Mouse (Mus musculus) limb, embryonic 15.5 days (tissue): ENCODE results near the gene Slc7a11. TPM values are rescaled to one million over a fixed set of nuclear protein-coding genes. Genes with fewer than 3 reads are reported as not detected.

Experiments used
- ATAC-seq: fragments of 200-750 bp; cut with Nextera tagmentation; 2 replicates; pipeline ENCODE4 v1.8.0; 2017; ENCODE audit warnings: low read depth, moderate TSS enrichment; ENCODE audit not compliant: insufficient number of reproducible peaks, low FRiP score, low TSS enrichment
- H3K27ac ChIP-seq: fragments of 300-500 bp; sonication (generic); 2 replicates; pipeline ENCODE4 v1.5.1; 2015; ENCODE audit warnings: moderate library complexity, mild to moderate bottlenecking, inconsistent platforms
- H3K27me3 ChIP-seq: fragments of 300-500 bp; sonication (generic); 2 replicates; pipeline ENCODE4 v1.6.1; 2015; ENCODE audit warnings: inconsistent platforms
- H3K36me3 ChIP-seq: fragments of 300-500 bp; sonication (generic); 2 replicates; pipeline ENCODE4 v1.6.1; 2015; ENCODE audit warnings: inconsistent platforms
- H3K4me1 ChIP-seq: fragments of 300-500 bp; sonication (generic); 2 replicates; pipeline ENCODE4 v1.6.1; 2015; ENCODE audit warnings: inconsistent platforms
- H3K4me2 ChIP-seq: fragments of 300-500 bp; sonication (generic); 2 replicates; pipeline ENCODE4 v1.6.1; 2015; ENCODE audit warnings: mild to moderate bottlenecking, inconsistent platforms
- H3K4me3 ChIP-seq: fragments of 300-500 bp; sonication (generic); 2 replicates; pipeline ENCODE4 v1.5.1; 2015; ENCODE audit warnings: mild to moderate bottlenecking, inconsistent platforms
- H3K9ac ChIP-seq: fragments of 300-500 bp; sonication (generic); 2 replicates; pipeline ENCODE4 v1.6.1; 2015; ENCODE audit warnings: inconsistent platforms
- H3K9me3 ChIP-seq: fragments of 300-500 bp; sonication (generic); 2 replicates; pipeline ENCODE4 v1.6.1; 2016; ENCODE audit warnings: inconsistent platforms
- WGBS: fragments of 180-500 bp; shearing (Covaris S2); methylation state at CpG from one replicate; pipeline ENCODE4 v1.1.7; 2015; 5-methylcytosine and 5-hydroxymethylcytosine counted together
- polyA plus RNA-seq: library from polyadenylated mRNA; unstranded; fragments of >200 nt; fragmentation: Nextera tagmentation; extraction: Ambion mirVana; gene quantifications from 2 replicates; pipeline ENCODE4 v1.2.1, GENCODE M21; 2015

Gene Slc7a11
- polyA plus RNA-seq, 1 experiment from 2014 or later: 7.0 TPM

DNA sequence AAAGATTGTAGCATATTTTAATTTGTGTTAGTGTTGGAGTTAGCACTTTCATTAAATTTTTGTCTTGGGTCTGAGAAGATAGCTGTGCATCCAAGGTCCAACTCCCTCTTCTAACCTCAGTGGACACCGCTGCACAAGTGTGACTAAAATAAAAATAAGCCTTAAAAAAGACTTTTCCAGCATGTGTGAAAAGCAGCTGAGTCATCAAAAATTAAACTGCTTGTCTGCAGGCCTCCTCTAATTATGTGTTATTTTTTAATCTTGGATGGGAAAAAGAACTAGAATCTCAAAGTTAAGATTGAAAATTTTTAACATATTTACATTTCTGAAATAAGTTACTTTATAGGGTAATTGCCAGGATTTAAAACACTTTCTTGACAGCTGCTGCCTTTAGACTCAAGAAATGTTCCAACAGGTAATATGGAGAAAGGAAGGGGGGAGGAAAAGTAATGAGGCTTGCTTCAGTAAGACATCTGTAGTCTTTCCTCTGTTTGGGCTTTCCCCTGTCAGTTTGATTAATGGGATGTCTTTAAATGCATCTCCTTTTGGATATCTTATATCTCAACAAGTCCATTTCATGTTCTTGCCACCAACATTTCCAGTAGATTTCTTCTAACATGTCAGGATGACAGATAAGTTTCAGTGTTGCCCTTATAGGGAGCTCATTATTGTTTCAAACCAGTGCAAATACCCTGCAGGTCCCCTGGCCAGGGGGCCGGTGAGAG, 218.9 kb downstream of the Slc7a11 start:
- WGBS: 52% methylated on average over 2 of the region's 2 CpGs
- Histone ChIP-seq H3K4me1 (no peaks in the 10 kb centered on the region), H3K27me3 (no peaks in the 10 kb centered on the region), H3K36me3 (no peaks in the 10 kb centered on the region), H3K4me3 (no peak overlapping the region), H3K9me3 (no peaks in the 10 kb centered on the region), H3K4me2 (no peak overlapping the region), H3K27ac (no peak overlapping the region), H3K9ac (no peak overlapping the region)
- ATAC-seq: no peak

DNA sequence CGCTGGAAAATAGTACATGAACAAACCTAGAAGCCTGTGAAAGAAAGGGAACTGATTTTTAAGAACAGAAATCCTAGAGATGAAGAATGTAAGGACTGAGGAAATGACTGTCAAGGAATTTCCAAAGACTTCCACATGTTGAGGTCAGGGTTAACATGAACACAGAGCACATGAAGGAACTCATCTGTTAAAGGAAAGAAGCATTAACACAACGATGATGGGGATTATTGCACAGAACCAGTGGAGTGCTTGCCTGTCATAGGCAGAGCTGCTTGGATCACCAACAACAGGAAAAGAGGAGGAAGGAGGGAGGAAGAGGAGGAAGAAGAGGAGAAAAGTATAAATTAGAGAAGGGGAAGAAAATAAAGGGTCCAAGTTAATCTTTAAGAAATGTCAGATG, 223.0 kb downstream of the Slc7a11 start:
- WGBS: 60% methylated on average over 2 of the region's 2 CpGs
- Histone ChIP-seq H3K4me3 (no peak overlapping the region), H3K36me3 (no peaks in the 10 kb centered on the region), H3K4me2 (no peak overlapping the region), H3K27ac (no peak overlapping the region), H3K27me3 (no peaks in the 10 kb centered on the region), H3K9me3 (no peaks in the 10 kb centered on the region), H3K9ac (no peak overlapping the region), H3K4me1 (no peaks in the 10 kb centered on the region)
- ATAC-seq: no peak

DNA sequence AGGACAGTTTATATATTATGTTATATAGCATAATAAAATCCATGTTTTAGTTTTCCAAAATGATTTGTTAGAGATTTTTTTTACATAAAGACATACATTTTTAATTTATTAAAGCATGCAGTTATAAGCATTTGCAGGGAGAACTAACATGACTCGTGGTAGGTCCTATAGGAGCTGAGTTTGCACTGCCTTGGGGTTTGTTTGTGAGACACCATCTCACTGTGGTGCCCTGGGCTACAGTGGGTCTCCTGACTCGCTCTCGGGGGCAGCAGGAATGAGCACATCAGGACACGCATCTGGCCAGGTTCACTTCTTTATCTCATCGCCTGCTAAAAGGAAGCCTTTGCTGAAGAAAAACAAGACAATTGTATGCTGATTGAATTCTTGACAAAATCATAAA, 257.0 kb downstream of the Slc7a11 start:
- H3K9me3 ChIP-seq: no peaks in the 10 kb centered on the region
- no peak overlapping the region for H3K9ac ChIP-seq
- no peaks in the 10 kb centered on the region for H3K27me3 ChIP-seq
- no peak for ATAC-seq
- H3K27ac ChIP-seq: 0 out of 2 replicates have a peak overlapping the region, but pooled peaks have one; percentile 43
- H3K4me1 ChIP-seq: no peaks in the 10 kb centered on the region
- H3K4me3 ChIP-seq: no peak overlapping the region
- H3K36me3 ChIP-seq: no peaks in the 10 kb centered on the region
- WGBS: 56% methylated on average over 5 of the region's 5 CpGs
- H3K4me2 ChIP-seq: no peak overlapping the region

DNA sequence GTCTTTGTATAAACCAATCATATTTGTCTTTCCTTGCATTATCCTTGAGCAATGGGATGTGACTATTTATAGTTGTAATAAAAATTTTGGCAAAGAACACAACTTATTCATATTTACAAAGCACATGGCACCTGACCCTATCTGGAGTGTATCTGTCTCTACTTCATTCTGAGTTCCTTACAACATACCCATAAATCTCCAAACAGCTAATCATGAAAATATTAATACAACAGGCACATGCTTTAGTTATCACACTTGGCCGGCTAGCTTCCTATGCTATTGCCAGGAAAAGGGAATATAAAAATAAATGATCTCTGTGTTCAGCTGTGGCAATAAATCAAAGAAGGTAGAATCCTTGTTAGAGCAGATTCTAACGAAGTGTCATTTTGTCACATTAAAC, 257.5 kb downstream of the Slc7a11 start:
- Histone ChIP-seq H3K27me3 (no peaks in the 10 kb centered on the region), H3K4me3 (no peak overlapping the region), H3K9me3 (no peaks in the 10 kb centered on the region), H3K4me1 (no peaks in the 10 kb centered on the region), H3K36me3 (no peaks in the 10 kb centered on the region), H3K4me2 (no peak overlapping the region), H3K27ac (no peak overlapping the region), H3K9ac (no peak overlapping the region)
- 0 out of 2 replicates have a peak, but pooled peaks have one; percentile 52 for ATAC-seq
- 35% methylated on average over 2 of the region's 2 CpGs for WGBS

DNA sequence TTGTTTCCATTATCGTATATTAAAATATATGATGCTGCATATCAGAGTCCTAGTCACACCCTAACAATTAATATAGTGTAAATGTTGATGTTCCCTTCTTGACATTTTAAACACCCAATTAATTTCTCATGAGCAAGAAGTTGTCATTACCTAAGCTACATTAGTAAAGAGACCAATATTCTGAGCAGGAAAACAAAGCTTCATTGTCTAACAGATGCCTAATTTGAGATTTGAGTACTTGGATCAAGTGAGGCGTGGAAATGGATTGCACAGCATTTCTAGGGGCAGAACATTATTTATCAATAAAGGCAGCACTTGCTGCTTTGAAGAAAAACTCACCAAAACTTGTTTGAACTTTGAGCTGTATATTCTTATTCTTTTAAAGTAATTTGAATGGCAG, 282.7 kb downstream of the Slc7a11 start:
- no peak for ATAC-seq
- H3K27me3 ChIP-seq: no peaks in the 10 kb centered on the region
- H3K4me1 ChIP-seq: no peaks in the 10 kb centered on the region
- no peak overlapping the region for H3K4me2 ChIP-seq
- H3K36me3 ChIP-seq: no peaks in the 10 kb centered on the region
- H3K27ac ChIP-seq: no peak overlapping the region
- H3K4me3 ChIP-seq: no peak overlapping the region
- WGBS: 70% methylated on average over 2 of the region's 2 CpGs
- H3K9me3 ChIP-seq: no peaks in the 10 kb centered on the region
- no peak overlapping the region for H3K9ac ChIP-seq

DNA sequence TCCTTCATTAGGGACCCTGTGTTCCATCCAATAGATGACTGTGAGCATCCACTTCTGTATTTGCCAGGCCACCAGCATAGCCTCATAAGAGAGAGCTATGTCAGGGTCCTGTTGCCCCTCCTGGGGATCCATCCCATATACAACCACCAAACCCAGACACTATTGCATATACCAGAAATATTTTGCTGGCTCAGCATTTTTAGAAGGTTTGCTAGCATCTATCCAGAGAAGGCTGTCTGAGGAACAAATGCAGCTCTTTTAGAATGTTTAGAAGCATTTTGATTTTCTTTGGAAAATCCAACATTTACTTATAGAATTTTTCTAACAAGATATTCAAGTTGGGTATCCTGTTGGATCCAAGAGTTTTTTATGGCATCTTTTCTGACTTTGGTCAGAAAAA, 299.3 kb downstream of the Slc7a11 start:
- no peak for ATAC-seq
- Histone ChIP-seq H3K4me1 (no peaks in the 10 kb centered on the region), H3K4me3 (no peak overlapping the region), H3K9ac (no peak overlapping the region), H3K27me3 (no peaks in the 10 kb centered on the region), H3K36me3 (no peaks in the 10 kb centered on the region), H3K27ac (no peak overlapping the region), H3K4me2 (no peak overlapping the region), H3K9me3 (no peaks in the 10 kb centered on the region)

DNA sequence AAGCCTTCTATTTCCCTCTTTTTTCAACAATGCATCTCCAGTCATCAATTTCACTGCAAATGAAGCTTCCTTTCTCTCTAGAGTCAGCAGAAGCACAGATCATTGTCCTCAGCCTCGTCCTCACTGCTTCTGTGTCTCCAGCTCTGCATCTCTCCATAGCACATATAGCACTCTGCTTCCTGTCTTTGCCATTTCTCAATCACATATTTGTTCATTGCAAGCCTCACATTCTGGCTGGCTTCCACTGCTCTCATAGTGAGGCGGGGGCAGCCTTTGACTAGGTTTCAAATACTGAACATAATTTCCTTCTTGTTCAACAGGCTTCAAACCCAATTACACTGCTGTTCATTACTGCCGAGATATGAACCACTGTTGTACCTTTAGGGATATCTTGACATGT, 305.1 kb downstream of the Slc7a11 start:
- no peaks in the 10 kb centered on the region for H3K9me3 ChIP-seq
- no peaks in the 10 kb centered on the region for H3K4me1 ChIP-seq
- no peak overlapping the region for H3K4me3 ChIP-seq
- no peak overlapping the region for H3K4me2 ChIP-seq
- no peaks in the 10 kb centered on the region for H3K27me3 ChIP-seq
- WGBS: 73% methylated on average over 3 of the region's 3 CpGs
- no peak overlapping the region for H3K9ac ChIP-seq
- no peak overlapping the region for H3K27ac ChIP-seq
- H3K36me3 ChIP-seq: no peaks in the 10 kb centered on the region
- ATAC-seq: no peak

DNA sequence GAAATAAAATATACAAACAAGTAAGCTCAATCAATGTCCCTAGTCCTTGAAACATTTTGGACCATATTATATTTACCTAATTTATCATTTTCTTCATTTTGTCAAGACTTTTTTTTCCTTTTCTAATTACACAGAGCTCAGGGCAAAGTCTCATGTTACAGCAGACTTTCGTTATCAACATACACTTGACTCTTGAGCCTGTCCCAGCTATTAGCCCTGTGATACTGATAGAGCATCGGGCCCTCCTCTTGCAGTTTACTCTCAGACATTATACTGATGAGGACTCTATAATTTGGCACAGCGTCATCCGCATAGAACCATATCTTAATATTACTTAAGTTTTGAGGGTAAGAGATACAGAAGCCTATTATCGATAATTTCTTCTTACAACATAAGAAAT, 311.2 kb downstream of the Slc7a11 start:
- WGBS: 84% methylated on average over 5 of the region's 5 CpGs
- H3K4me2 ChIP-seq: no peak overlapping the region
- no peaks in the 10 kb centered on the region for H3K36me3 ChIP-seq
- H3K27me3 ChIP-seq: no peaks in the 10 kb centered on the region
- no peak overlapping the region for H3K9ac ChIP-seq
- H3K4me3 ChIP-seq: no peak overlapping the region
- H3K4me1 ChIP-seq: no peaks in the 10 kb centered on the region
- no peak for ATAC-seq
- no peak overlapping the region for H3K27ac ChIP-seq
- H3K9me3 ChIP-seq: no peaks in the 10 kb centered on the region

DNA sequence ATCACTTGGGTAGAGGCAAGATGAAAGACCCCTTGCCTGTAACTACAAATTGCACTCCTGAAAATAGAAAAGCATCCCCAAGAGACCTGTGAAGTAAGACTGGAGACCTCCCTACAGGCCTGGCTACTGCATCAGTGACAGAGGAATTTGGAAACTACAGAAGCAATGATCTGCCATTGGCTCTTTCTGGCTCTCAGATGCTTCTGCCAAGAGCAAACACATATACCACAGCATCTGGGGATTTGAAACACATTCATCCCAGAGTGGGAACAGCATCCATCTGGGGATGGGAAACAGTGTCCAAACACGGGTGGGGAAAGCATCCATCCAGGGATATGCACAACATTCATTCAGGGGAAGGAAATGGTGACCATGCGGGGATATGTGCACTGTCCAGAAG, 313.1 kb downstream of the Slc7a11 start:
- Histone ChIP-seq H3K9me3 (no peaks in the 10 kb centered on the region), H3K27me3 (no peaks in the 10 kb centered on the region), H3K4me1 (no peaks in the 10 kb centered on the region), H3K9ac (no peak overlapping the region), H3K36me3 (no peaks in the 10 kb centered on the region), H3K4me3 (no peak overlapping the region), H3K27ac (no peak overlapping the region), H3K4me2 (no peak overlapping the region)
- WGBS: 73% methylated on average over 2 of the region's 2 CpGs
- no peak for ATAC-seq

DNA sequence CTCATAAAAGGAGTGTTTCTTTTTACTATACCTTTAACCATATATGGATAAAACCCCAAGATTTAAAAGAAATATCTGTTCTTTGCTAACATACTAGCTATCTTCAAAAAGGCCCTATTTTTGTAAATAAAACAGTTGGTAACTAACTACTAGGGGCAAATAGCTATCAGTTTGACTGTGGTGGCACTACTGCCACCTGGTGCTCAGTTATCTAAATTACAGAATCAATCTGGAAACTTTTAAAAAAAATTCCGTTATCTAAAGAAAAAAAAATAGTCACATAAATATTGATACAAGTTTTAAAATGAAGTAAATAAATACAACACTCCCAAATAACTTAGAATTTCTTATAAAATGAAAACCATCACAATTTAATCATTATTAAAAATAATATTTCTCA, 322.4 kb downstream of the Slc7a11 start:
- H3K4me1 ChIP-seq: no peaks in the 10 kb centered on the region
- H3K9me3 ChIP-seq: no peaks in the 10 kb centered on the region
- H3K9ac ChIP-seq: no peak overlapping the region
- ATAC-seq: no peak
- H3K4me2 ChIP-seq: no peak overlapping the region
- 58% methylated on average over 1 of the region's 1 CpGs for WGBS
- H3K27ac ChIP-seq: no peak overlapping the region
- H3K36me3 ChIP-seq: no peaks in the 10 kb centered on the region
- H3K4me3 ChIP-seq: no peak overlapping the region
- H3K27me3 ChIP-seq: no peaks in the 10 kb centered on the region

DNA sequence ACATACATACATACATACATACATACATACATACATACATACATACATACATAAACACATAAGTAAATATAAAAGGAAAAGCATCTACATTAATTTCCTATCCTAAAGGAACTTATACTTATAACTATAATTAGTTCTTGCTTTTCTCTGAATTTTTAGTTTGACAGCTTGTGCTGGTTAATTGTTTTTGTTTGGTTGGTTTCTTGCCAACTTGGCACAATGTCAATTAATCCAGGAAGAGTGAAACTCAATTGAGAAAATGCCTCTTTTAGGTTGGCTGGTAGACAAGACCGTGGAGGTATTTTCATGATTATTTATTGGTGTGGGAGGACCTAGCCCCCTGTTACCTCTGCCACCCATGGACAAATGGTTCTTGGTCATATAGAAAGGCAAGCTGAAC, 327.1 kb downstream of the Slc7a11 start:
- Histone ChIP-seq H3K4me2 (no peak overlapping the region), H3K9me3 (no peaks in the 10 kb centered on the region), H3K4me1 (no peaks in the 10 kb centered on the region), H3K9ac (no peak overlapping the region), H3K27me3 (no peaks in the 10 kb centered on the region), H3K36me3 (no peaks in the 10 kb centered on the region), H3K4me3 (no peak overlapping the region), H3K27ac (no peak overlapping the region)
- 43% methylated on average over 1 of the region's 1 CpGs for WGBS
- ATAC-seq: no peak

DNA sequence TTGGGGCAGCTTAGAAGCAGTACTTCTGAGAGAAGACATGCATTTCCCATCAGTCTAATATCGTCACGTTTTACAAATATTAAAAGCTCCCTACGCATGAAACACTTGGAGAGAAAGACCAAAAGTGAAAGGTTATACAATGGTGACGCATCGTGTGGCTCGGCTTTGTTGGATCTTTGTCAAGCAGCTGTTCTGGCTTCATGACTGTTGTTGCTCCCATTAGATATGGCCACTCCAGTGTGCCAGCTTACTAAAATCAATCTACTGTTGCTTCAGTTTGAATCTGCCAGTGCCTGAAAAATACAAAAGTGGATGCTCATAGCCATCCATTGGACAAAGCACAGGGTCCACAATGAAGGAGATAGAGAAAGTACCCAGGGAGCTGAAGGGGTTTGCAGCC, 337.9 kb downstream of the Slc7a11 start:
- no peaks in the 10 kb centered on the region for H3K9me3 ChIP-seq
- H3K4me2 ChIP-seq: no peak overlapping the region
- H3K27ac ChIP-seq: no peak overlapping the region
- no peak overlapping the region for H3K9ac ChIP-seq
- no peaks in the 10 kb centered on the region for H3K27me3 ChIP-seq
- WGBS: 74% methylated on average over 6 of the region's 6 CpGs
- no peaks in the 10 kb centered on the region for H3K36me3 ChIP-seq
- H3K4me3 ChIP-seq: no peak overlapping the region
- ATAC-seq: no peak
- H3K4me1 ChIP-seq: no peaks in the 10 kb centered on the region
